Mouse (Mus musculus) erythroblast, embryonic 14.5 days (primary cell): ENCODE data around the gene Prdx5.

Experiments
- GATA1 ChIP-seq: IDR thresholded peaks from 2 replicates; pipeline ENCODE4 v1.6.1; 2012; ENCODE audit warnings: low read length, inconsistent platforms, mixed read lengths
- TAL1 ChIP-seq: IDR thresholded peaks from 3 replicates; pipeline ENCODE4 v1.6.1; 2012; ENCODE audit warnings: low read length, inconsistent platforms, mixed read lengths

DNA sequence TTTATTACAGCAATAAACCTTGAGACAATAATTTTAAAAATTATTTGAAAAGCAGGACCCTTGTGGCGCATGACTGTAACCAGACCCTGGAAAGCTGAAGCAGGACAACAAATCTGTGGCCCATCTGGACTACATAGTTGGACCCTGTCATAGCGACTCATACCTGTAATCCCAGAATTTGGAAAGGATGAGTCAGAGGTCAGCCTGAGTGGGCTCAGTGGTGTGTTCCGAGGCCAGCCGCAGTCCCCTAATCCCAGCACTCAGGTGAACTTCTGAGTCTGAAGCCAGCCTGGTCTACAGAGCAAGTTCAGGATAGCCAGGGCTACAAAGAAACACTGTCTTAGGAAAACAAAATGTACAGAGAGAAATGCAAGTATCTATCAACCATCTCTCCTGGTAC lies 48.5 kb downstream of the Prdx5 start:
- TF ChIP-seq GATA1, result no peak
- TF ChIP-seq TAL1, result no peak
